Mouse (Mus musculus): ENCODE data around the gene Dlx3. TPM values are rescaled to one million over a fixed set of nuclear protein-coding genes. Genes with fewer than 3 reads are reported as not detected.

The Dlx3 gene
- polyA plus RNA-seq, 2 experiments, result 0.01 TPM; not detected in 1

DNA sequence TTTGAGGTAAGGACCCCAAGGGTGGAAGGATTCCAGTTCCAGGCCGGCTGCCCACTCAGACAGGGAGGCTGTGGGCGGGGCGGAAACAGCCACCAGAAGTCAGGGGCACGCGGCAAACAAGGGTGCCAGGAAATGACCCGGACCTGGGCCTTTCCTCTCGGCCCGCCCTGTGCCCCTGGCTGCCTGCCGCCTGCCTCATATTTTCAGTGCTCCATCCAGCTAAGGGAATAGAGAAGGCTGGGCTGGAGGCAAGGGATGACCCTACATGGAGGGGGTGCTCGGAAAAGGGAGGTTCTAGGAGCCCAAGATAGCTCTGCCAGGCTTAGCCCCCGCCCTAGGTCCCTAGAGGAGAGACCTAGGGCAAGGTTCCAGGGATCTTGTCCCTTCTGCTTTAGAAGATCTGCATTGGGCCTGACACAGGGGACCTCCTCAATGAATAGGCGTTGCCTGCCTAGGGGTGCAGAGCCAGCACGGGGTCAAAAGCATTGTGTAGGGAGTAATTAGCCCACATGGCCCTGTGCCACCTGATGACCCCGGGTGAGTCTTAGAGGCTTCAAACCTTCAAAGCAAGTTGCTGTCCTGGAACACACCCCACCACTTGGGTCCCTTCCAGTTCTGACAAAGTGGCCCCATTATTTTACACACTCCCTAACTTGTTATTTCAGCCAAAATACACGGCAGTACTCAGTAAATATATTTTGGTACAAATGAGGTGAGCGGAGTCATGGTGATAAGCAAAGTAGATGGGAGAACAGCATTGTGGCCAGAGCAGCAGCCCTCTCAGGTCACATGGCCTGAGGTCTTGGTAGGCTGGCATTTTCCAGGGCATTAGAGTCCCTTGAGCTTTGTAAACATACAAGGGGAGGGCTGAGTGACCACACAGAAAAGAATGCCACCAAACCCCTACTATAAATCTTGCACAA is 30.8 kb upstream of the Dlx3 start:
- Histone ChIP-seq H3K9ac (replicated peaks) (no peak overlapping the region), H3K36me3 (replicated peaks; ENCODE audit: control insufficient read depth, insufficient read depth, low read depth) (no peaks in the 10 kb centered on the region), H3K4me3 (ENCODE audit: insufficient read depth in 1 of 2, low read depth in 2 of 2, low read length in 2 of 2) (no peak overlapping the region), H3K4me1 (replicated peaks; ENCODE audit: control insufficient read depth in 2 of 2, insufficient read depth in 2 of 2, low read length in 1 of 2) (peaks cover 0 to 9% of the 10 kb centered on the region in 2 experiments; a peak in 1 of 4 replicates), H3K27ac (no peak overlapping the region), H3K4me2 (ENCODE audit: low read depth) (no peak overlapping the region), H3K27me3 (ENCODE audit: control insufficient read depth, insufficient read depth, low read length) (no peaks in the 10 kb centered on the region), H3K9me3 (ENCODE audit: control insufficient read depth, low read length) (no peaks in the 10 kb centered on the region)
- TF ChIP-seq CTCF (IDR thresholded peaks at IDR 0.05; ENCODE audit: low read depth) (no peak), EP300 (IDR thresholded peaks at IDR 0.05; ENCODE audit: low read depth) (no peak)
- 38% methylated on average over 16 of the region's 16 CpGs for WGBS (ENCODE audit: insufficient replicate concordance)
- no peak for DNase-seq (ENCODE audit: low read depth in 3 of 3, low spot score in 3 of 3)
- ATAC-seq (ENCODE audit: insufficient read depth), result no peak

DNA sequence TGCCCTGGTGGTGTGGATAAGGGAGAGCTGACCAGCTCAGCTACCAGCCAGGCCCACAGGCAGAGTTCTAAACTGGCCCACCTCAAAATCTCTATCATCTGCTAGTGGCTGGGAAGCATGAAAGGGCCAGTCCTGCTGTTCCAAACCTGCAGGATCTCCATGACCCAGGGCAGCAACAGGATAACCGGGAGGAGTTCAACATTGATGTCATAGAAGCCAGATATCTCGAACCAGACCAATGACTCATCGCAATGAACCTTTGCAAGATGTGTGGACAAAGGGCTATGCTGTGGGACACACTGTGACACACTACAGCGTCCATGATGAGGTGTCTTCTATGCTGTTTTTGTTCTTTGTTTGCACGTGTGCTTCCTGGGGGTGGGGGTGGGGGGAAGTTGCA is 26.8 kb upstream of the Dlx3 start:
- Histone ChIP-seq H3K4me3 (ENCODE audit: insufficient read depth in 1 of 2, low read depth in 2 of 2, low read length in 2 of 2) (no peak overlapping the region), H3K9me3 (ENCODE audit: control insufficient read depth, low read length) (no peaks in the 10 kb centered on the region), H3K4me2 (ENCODE audit: low read depth) (no peak overlapping the region), H3K27me3 (ENCODE audit: control insufficient read depth, insufficient read depth, low read length) (no peaks in the 10 kb centered on the region), H3K4me1 (replicated peaks; ENCODE audit: control insufficient read depth in 2 of 2, insufficient read depth in 2 of 2, low read length in 1 of 2) (peaks cover 0 to 4% of the 10 kb centered on the region in 2 experiments; a peak in 1 of 4 replicates), H3K36me3 (replicated peaks; ENCODE audit: control insufficient read depth, insufficient read depth, low read depth) (no peaks in the 10 kb centered on the region), H3K27ac (no peak overlapping the region), H3K9ac (replicated peaks) (no peak overlapping the region)
- no peak for TF ChIP-seq CTCF (IDR thresholded peaks at IDR 0.05; ENCODE audit: low read depth)
- no peak for TF ChIP-seq EP300 (IDR thresholded peaks at IDR 0.05; ENCODE audit: low read depth)
- WGBS (ENCODE audit: insufficient replicate concordance), result 42% methylated on average over 5 of the region's 5 CpGs
- no peak for DNase-seq (ENCODE audit: low read depth in 3 of 3, low spot score in 3 of 3)
- ATAC-seq (ENCODE audit: insufficient read depth), result no peak

DNA sequence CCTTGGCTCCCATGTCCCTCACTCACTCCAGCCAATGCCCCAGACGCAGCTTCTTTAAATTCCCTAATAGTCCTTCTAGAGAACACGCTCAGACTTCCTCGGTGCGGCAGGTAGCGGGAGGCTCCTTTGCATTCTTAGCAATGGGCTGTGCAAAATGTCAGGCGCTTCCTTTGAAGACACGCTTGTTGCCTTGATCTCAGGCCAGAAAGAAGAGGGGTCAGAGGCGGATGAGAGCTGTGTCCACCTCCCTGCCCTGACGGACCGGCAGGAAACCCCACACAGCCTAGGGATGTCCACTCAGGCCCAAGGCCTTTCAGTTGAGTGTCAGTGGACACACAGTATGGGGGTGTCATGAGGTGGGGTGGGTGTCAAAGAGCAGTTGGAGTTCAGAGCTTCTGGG is 24.3 kb upstream of the Dlx3 start:
- no peak for TF ChIP-seq EP300 (IDR thresholded peaks at IDR 0.05; ENCODE audit: low read depth)
- TF ChIP-seq CTCF (IDR thresholded peaks at IDR 0.05; ENCODE audit: low read depth), result no peak

DNA sequence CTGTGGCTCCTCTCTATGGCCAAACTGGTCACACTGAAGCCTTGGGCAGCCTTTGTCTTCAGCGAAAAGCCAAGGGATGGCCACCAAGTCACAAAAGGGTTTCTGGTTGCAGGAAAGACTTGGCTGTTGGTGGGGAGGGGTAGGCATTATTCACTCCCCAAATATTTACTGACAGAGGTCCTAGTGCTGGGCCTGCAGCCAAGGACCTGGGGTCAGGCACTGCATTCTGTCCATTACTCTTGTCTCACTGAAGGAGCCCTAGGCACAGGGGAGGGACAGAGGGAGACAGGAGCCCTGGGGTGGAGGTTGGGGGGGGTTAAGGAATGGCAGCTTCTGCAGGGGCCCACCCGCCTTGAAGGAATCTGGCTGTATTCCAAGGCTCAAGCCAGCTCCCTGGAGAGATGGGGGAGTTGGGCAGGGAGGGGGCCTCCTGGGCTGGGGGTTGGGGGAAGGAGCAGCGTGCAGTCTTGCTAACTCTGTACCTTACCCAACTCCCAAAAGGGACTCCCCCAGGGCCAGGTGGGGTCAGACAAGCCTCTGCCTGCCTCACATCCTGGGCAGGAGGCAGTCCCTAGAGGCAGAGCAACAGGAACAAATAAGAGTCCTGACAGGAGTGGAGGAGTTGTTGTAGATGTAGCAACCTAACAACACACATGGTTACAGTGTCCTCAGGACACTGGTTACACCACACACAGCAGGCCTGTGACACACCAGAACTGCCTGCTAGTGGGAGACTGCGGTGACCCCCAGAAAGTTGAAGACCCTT is 23.1 kb upstream of the Dlx3 start:
- 57% methylated on average over 4 of the region's 4 CpGs for WGBS (ENCODE audit: insufficient replicate concordance)
- no peak for DNase-seq (ENCODE audit: low read depth in 3 of 3, low spot score in 3 of 3)
- Histone ChIP-seq H3K27ac (no peak overlapping the region), H3K4me1 (replicated peaks; ENCODE audit: control insufficient read depth in 2 of 2, insufficient read depth in 2 of 2, low read length in 1 of 2) (peaks cover 0 to 4% of the 10 kb centered on the region in 2 experiments; a peak in 1 of 4 replicates), H3K36me3 (replicated peaks; ENCODE audit: control insufficient read depth, insufficient read depth, low read depth) (no peaks in the 10 kb centered on the region), H3K4me3 (ENCODE audit: insufficient read depth in 1 of 2, low read depth in 2 of 2, low read length in 2 of 2) (no peak overlapping the region), H3K9me3 (ENCODE audit: control insufficient read depth, low read length) (no peaks in the 10 kb centered on the region), H3K27me3 (ENCODE audit: control insufficient read depth, insufficient read depth, low read length) (no peaks in the 10 kb centered on the region), H3K9ac (replicated peaks) (no peak overlapping the region), H3K4me2 (ENCODE audit: low read depth) (no peak overlapping the region)
- no peak for TF ChIP-seq EP300 (IDR thresholded peaks at IDR 0.05; ENCODE audit: low read depth)
- TF ChIP-seq CTCF (IDR thresholded peaks at IDR 0.05; ENCODE audit: low read depth), result no peak
- peak; percentile 41; the same call in 1 of the 2 replicates for ATAC-seq (ENCODE audit: insufficient read depth)

More for the DNA sequence above, 24.3 kb upstream of the Dlx3 start:
- no peak for DNase-seq (ENCODE audit: low read depth in 3 of 3, low spot score in 3 of 3)
- H3K4me3 ChIP-seq (ENCODE audit: insufficient read depth in 1 of 2, low read depth in 2 of 2, low read length in 2 of 2), result no peak overlapping the region
- H3K9me3 ChIP-seq (ENCODE audit: control insufficient read depth, low read length), result no peaks in the 10 kb centered on the region
- WGBS (ENCODE audit: insufficient replicate concordance), result 67% methylated on average over 10 of the region's 10 CpGs
- ATAC-seq (ENCODE audit: insufficient read depth), result no peak
- H3K36me3 ChIP-seq (replicated peaks; ENCODE audit: control insufficient read depth, insufficient read depth, low read depth), result no peaks in the 10 kb centered on the region
- no peak overlapping the region for H3K4me2 ChIP-seq (ENCODE audit: low read depth)
- H3K4me1 ChIP-seq (replicated peaks; ENCODE audit: control insufficient read depth in 2 of 2, insufficient read depth in 2 of 2, low read length in 1 of 2), result peaks cover 0 to 4% of the 10 kb centered on the region in 2 experiments; a peak in 1 of 4 replicates
- no peak overlapping the region for H3K27ac ChIP-seq
- no peaks in the 10 kb centered on the region for H3K27me3 ChIP-seq (ENCODE audit: control insufficient read depth, insufficient read depth, low read length)
- no peak overlapping the region for H3K9ac ChIP-seq (replicated peaks)

DNA sequence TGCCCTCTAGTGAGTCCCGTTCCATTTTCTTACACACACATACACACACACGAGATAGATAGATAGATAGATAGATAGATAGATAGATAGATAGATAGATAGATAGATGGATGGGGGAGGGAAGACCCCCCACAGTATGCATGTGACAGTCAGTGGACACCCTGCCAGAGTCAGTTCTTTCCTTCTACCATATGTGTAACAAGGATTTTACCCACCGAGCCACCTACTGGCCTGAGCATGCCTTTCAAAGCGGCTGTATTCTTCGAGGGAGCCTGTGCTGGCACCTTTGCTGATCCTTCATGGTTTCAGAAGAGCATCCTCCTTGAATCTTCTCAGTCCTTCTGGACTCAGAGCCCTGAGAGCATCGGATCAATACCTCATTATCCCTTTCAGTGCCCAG is 22.0 kb upstream of the Dlx3 start:
- no peak overlapping the region for H3K9ac ChIP-seq (replicated peaks)
- peaks cover 0 to 4% of the 10 kb centered on the region in 2 experiments; a peak in 1 of 4 replicates for H3K4me1 ChIP-seq (replicated peaks; ENCODE audit: control insufficient read depth in 2 of 2, insufficient read depth in 2 of 2, low read length in 1 of 2)
- H3K4me3 ChIP-seq (ENCODE audit: insufficient read depth in 1 of 2, low read depth in 2 of 2, low read length in 2 of 2), result no peak overlapping the region
- no peaks in the 10 kb centered on the region for H3K36me3 ChIP-seq (replicated peaks; ENCODE audit: control insufficient read depth, insufficient read depth, low read depth)
- TF ChIP-seq EP300 (IDR thresholded peaks at IDR 0.05; ENCODE audit: low read depth), result no peak
- no peak for TF ChIP-seq CTCF (IDR thresholded peaks at IDR 0.05; ENCODE audit: low read depth)
- H3K27ac ChIP-seq, result no peak overlapping the region
- H3K27me3 ChIP-seq (ENCODE audit: control insufficient read depth, insufficient read depth, low read length), result no peaks in the 10 kb centered on the region
- H3K9me3 ChIP-seq (ENCODE audit: control insufficient read depth, low read length), result no peaks in the 10 kb centered on the region
- WGBS (ENCODE audit: insufficient replicate concordance), result 57% methylated on average over 6 of the region's 6 CpGs
- no peak for ATAC-seq (ENCODE audit: insufficient read depth)
- DNase-seq (ENCODE audit: low read depth in 3 of 3, low spot score in 3 of 3), result no peak
- no peak overlapping the region for H3K4me2 ChIP-seq (ENCODE audit: low read depth)

All from liver, embryonic 14.5 days (tissue).